Mouse (Mus musculus) adrenal gland, postnatal 36 days (tissue): ENCODE results near the gene Mrs2. TPM values are rescaled to one million over a fixed set of nuclear protein-coding genes. Genes with fewer than 3 reads are reported as not detected.

Experiments
- DNase-seq, 2 experiments: peaks; one replicate each; pipeline ENCODE4 v3.0.0; 2021; ENCODE audit warnings: mixed read lengths in 1 of 2
- long read RNA-seq, 2 experiments: library from polyadenylated mRNA; stranded (forward); transcript quantifications; one replicate each; pipeline ENCODE4 v2.0.0; 2021; ENCODE audit warnings: borderline sequencing depth in 2 of 2
- total RNA-seq, 2 experiments: library from RNA; stranded (reverse); gene quantifications; 2 replicates each; pipeline ENCODE4 v1.2.3; 2021

Gene Mrs2
- total RNA-seq: 10 to 100 TPM; 44.4 to 49.0 TPM
- long read RNA-seq, experiment 1, full-length matches to known transcripts: 22 of 33 reads
- long read RNA-seq, experiment 1, partial matches to known transcripts: 5 of 33 reads
- long read RNA-seq, experiment 1, other reads (novel, unspliced or antisense): 6 of 33 reads
- long read RNA-seq, experiment 2, full-length matches to known transcripts: 7 of 10 reads
- long read RNA-seq, experiment 2, partial matches to known transcripts: 1 of 10 reads
- long read RNA-seq, experiment 2, other reads (novel, unspliced or antisense): 2 of 10 reads

DNA sequence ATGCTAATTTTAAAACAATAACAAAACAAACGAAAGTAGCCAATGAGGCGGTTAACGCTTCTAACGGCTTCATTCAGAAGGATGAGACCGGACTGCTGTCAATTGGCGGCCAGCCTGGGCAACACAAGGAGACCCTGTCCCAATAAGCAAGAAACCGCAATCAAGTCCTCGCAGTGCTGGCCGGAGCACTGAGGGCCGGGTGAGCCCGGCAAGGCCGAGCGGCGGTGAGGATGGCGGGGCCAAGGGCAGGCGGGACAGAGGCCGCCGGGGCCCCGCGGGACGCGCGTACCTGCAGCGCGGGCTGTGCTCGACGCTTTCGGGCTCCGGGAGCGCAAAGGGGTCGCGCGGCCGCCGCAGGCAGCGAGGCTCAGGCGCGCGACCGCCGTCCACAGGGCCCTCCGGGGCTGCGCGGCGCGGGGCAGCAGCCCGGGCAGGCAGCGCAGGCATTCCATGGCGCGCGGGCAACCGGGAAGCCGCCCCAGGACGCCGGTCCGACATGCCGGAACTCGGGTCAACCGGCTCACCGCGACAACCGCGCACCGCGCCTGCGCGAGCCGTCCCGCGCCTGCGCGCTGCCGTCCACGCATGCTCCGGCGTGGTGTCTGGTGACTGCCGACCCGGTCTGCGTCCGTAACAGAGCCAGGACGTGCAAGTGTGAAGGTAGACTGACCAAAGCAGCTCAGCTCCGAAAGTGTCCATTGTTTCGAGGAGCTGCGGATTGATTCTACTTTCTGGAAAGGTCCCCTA lies at the start of gene Mrs2:
Mrs2 (minus strand) TSS at position 587 of the 747 bp plus-strand sequence.
- DNase-seq: peak; percentile 92 to 93

DNA sequence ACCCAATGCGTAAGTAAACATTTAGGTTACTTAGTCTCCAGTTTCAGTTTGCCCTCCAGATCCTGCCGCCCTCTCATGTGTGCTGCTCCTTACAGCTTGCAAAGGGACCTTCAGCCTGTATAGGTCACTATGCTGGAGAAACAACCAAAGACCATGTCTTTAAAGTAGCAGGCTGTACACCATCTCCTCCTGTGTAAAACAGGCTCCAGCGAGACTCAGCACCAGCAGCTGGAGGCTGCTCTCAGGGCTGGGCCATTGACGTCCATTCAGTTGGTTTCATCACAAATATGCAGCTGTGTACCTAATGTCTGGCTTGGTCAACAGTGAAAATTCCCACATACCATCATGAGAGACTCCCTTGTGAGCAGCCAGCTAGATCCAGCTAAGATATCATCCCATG lies 49.6 kb upstream of the Mrs2 start:
- DNase-seq: no peak

DNA sequence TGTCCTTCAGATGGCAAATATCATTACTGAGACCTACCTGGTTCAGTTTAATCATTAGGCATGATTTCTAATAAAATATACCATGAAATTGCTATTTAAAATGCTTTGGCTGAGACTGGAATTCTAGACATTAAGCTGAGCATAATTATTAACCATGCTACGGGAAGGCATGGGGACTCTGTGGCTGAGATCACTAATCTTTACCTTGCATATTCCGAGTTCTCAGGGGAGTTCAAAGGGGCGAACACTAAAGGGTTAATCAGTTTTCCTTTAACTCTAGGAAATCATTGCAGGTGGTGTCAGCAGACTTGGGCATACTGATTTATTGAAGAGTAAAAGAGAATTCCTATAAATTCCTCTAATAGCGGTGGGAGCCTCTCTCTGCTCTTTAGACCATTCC lies 47.0 kb upstream of the Mrs2 start:
- DNase-seq: no peak

DNA sequence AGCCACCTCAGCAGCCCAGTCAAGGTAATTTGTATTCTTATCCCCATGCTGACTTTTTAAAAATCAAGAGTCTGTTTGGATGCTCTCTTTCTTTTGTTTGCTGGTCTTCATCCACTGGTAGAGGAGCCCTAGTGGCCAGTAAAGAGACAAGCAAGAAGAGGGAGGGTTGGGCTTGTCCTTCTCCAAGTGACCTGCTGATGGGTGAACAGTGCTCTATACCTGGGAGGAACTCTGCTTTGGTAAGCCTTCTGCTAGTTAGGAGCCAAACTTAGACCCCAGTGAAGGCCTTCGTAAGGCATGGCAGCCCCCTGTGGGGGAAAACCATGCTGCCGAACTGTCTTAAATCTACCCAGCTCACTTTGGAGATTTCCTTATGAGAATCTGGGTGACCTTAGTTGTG lies 46.5 kb upstream of the Mrs2 start:
- no peak for DNase-seq

DNA sequence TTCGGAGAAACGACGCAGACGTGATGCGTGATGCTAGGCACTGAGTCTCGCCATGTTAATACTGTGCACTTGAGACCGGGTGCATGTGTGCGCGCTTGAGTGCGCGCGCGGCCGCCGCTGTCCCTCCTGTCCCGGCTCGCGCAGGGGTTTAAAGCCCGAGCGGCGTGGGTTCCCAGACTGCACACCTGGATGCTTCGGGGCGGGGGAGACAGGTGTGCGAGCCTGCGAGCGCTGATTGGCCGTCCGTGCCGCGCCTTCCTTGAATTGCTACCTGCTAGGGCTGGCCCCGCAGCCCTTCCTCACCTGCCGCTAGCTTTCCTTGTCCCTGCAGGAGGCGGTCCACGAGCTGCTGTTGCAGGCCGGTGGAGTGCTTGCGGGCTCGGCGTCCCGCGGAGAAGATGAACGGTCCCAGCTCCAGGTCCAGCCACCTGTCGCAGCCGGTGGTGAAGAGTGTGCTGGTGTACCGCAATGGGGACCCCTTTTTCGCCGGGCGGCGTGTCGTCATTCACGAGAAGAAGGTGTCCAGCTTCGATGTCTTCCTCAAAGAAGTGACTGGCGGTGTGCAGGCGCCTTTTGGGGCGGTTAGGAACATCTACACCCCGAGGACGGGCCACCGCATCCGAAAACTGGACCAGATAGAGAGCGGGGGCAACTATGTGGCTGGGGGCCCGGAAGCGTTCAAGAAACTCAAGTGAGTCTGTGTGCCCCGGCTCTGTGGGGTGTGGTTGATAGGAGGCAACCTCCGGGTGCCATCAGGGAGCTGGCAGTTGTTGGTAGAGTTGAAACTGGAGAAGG lies 35.9 kb upstream of the Mrs2 start, which contains the start of gene Dcdc2a:
Dcdc2a (plus strand) TSS at position 132 of the 795 bp plus-strand sequence.
- peak in 1 of 2 experiments; percentile 14 for DNase-seq

DNA sequence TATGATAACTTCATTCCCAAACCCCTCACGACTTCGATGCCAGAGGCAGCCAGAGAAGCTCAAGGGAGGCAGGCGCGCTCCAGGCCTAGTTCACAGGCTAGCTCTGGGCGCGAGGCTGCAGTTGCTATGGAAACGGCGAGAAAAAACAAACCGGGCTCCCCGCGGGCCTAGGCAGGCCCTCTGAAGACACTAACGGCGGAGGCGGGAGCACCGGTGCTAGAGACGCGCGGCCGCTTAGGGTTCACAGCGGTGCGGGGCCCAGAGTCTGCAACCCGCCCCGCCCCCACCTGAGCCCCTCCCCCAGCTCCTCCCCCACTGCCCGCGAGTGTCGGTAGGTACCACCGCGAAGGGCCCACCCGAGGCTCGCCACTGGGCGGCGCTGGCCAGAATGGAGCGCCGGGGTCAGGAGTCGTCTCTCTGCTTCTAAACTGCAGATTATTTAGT lies 35.0 kb upstream of the Mrs2 start:
- peak; percentile 74 to 78 for DNase-seq

DNA sequence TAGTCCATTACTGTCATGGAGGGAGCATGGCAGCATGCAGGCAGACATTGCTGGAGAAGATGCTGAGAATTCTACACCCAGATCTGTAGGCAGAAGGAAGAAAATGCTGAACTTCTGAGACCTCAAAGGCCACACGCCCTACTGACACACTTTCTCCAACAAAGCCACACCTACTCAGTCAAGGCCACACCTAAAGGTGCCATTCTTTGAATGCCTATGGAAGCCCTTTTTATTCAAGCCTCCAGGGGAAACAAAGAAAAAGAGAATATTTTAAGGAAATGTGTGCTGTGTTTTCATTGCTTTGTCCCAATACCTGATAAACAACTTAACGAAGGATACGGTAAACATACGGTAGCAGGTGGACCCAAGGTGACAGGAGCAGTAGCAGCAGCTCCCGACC lies 32.5 kb upstream of the Mrs2 start:
- no peak for DNase-seq

DNA sequence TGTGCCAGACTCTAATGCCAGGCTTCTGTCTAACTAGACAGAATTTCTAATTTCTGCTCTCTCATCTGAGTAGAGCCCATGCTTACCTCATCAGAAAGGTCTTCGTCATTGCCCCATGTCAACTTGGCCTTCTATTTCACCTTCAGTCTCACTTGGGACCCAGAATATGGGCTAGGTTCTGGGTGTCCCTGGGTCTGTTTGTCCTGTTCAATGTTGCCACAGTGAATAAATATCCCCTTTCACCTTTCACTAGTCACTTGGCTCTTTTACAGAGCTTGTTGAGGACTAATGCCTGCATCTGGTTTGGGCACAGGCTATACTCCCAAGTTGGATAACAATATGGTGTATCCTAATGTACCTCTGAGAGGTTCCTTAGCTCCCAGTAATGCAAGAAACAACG lies 19.3 kb upstream of the Mrs2 start:
- no peak for DNase-seq

DNA sequence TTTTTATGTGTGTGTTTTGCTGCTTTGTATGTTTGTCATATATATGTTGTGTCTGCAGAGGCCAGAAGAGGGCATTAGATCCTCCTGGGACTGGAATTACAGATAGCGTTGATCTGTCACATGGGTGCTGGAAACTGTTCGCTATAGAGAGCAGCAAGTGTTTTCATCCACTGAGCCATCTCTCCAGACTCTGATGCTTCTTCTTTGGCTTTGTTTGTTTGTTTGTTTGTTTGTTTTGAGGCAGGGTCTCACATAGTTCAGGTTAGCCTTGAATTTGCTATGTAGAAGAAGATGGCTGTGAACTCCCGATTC lies 6.9 kb upstream of the Mrs2 start:
- no peak for DNase-seq

DNA sequence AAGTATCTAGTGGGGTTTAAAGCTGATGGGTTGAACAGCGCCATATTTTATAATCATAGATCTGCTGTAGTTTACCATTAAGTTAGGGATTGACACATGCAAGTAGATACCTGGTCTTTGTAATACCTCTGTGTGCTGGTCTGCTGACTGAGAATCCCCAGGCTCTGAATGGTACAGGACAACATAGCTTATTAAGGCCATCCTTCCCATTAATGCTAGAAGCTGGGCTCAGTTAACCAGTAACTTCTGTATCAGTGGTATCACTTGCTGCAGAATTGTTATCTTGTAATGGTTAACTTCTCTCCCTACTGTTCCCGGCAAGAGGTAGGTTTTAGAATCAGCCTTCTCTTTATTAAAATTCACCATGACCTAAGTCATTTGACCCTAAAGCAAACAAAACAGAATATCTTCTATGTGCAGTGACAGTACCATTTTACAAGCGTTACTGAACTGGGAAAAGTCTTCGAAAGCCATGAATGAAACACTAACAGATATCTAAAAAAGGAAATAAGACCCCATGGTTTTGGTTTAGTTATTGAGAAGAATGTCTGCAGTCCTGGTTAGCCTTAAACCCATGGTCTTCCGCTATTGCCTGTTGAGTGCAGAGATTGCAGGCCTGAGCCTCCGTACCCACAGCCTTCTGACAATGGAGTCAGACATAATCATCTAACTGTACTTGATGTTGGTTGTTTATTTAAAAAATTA lies 6.4 kb upstream of the Mrs2 start:
- no peak for DNase-seq

DNA sequence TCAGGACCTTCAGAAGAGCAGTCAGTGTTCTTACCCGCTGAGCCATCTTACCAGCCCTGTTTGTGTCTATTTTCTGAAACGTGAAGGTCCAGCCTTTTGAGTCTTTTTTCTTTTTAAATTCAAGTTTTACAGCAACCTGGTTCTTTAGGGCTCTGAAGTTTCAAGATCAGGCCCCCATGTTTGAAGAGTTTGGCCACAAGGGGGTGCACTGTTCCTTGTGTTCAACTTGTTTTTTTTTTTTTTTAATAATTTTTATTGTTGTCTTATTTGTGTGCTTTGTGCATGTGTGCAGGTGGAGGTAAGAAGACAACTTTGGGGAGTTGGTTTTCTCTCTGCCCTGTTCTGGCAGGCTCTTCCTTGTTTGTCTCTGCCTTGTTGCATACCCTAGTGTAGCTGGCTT lies 4.5 kb upstream of the Mrs2 start:
- peak; percentile 39 to 63 for DNase-seq

DNA sequence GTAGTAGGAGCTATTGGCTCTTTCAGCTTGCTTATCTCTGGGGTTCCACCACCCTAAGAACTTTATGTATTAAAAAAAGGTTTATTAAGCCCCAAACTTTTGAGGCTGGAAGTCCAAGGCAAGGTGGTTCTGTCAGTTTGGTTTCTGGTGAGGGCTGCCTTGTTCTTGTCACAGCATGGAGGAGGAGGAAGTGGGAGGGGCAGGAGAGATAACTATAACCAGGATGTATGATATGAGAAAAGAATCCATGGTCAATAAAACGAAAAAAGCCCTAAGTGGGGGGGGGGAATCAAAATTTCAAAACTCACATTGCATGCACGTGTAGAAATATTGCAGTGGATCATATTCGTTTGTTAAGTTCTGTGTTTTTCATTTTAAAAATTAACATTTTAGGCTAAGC lies 3.0 kb upstream of the Mrs2 start:
- no peak for DNase-seq

DNA sequence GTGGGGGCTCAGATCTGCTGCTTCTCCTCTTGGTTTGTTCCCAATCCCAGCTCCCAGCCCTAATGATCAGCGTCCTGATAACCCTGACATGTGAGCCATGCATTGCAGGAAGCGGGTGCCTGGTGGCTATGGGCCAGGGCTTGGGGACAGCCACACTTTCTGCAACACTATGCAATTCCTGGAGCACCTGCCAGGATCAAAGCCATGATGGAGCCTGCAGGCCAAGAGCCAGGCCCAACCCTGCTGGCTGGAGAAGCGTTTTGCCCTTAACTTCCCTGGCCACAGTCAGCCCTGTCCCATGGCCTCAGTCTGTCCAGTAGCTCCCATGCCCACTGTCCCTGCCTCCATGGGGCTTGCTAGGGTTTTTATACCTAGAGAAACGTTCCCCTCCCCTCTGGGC lies 2.2 kb upstream of the Mrs2 start:
- DNase-seq: peak in 1 of 2 experiments; percentile 32

DNA sequence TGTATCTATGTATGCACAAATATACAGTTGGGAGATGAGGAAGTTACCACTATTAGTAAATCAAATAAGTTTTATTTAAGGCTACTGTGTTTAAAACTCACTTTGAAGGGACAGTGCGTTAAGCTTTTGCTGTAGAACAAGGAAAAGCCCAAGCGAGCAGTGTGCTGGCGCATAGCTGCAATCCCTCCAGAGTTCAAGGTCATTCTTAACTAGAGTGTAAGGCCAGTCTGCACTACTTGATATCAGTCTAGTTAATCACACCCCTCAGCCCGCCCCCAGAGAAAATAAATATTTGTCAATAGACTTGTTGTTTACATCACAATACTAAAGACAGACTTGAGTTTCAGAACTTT lies 337 bp upstream of the Mrs2 start:
- DNase-seq: peak; percentile 15 to 18

DNA sequence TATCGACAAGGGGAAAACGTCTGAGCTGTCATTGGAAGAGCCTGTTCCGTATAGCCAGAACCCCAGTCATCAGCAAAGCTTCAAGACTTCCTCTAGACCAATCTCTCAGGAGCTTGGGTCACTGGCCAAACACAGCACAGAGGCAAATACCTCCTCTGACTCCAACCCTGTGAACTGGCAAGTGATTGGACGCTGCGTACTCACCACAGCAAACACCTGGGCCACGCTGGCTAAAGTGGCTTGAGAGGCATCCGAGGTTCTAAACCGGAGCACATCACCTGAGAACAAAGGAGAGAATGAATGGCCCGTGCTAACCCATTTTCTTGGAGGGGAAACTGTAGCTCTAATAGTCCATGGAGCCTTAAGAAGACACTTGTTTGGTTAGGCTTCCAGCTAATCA lies 1.9 kb downstream of the Mrs2 start:
- DNase-seq: no peak

DNA sequence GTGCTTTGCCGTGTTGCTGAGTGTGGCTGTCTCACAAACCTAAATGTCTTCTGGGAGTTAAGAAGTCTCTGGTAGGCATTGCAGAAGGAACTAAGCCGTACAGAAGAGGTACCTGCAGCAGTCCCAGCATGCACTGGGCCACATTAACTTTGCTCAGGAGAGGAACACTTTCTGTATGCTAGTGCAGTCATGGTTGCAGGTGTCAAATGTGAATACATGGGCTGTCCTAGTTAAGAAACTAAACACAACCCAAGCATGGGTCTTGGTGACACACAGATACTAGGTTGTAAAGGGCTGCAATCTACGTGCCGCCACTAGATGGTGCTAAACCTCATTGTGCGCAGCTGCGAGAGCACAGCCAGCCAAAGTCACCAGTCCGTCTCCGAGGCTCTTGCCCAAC lies 13.1 kb downstream of the Mrs2 start:
- peak; percentile 59 to 65 for DNase-seq

DNA sequence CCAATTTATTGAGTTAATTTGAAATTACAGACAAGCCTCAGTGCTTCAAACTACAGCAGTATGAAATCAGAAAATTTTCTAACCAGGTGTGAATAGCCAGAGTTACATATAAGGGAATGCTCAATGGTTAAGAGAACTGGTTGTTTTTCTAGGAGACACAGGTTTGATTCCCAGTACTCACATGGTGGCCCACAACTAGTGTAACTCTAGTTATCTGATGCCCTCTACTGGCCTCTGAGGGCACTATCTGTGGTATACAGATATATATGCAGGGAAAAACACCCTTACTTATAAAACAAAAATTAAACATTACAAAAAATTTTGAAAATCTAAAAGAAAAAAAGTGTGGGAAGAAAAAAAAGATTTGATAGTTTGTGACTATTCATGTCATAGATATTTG lies 17.2 kb downstream of the Mrs2 start:
- DNase-seq: no peak

DNA sequence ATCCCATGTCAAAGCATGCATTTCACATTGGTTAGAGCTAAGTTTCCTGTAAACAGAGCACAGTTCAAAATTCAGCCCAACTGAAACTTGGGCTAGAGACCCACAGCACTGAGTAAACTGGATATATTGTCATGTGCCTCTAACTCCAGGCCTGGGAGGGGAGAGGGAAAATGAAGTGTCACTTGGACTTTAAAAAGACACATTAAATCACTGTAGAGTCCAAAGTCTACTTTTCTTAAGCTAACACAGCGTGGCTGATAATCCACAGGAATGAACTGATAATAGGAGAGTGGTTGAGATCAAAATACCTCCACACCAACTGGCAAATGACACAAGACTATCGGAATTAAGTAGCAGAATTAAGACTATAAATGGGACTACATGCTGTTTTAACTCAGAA lies 20.6 kb downstream of the Mrs2 start:
- DNase-seq: no peak

DNA sequence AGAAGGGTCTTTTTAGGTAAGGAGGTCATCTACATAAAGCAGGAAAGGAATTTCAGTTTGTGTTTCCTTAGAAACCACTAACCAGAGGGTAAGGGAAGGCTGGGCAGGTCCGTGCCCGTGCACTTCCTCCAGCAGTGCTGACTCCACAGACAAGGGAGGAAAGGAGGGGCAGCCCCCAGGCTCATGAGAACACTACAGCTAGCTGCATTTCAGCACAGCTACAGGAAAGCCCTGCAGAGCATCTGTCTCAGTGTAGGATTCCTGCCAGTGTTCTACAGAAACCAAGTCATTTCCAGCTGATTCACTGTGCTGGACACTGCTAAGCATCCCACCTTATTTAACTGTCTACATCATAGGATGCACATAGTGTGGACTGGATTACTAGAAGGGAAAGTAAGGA lies 27.0 kb downstream of the Mrs2 start:
- no peak for DNase-seq

DNA sequence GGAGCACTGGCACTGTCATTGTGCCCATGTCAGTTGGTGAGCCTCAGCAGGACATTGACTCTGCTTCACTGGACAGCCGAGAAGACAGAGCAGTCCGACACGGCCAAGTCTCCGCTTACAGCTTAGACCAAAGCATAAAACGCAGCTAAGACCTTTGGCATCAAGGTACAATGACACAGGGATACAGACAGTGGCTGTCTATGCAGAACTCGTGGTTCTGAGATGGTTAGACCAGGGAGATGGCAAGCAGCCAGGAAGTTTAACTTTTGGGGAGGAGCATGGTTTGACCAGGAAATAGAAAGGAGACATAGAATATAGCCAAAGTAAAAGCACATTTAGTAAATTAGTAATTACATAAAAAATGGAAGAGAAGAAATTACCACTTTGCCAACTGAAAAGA lies 31.2 kb downstream of the Mrs2 start:
- peak in 1 of 2 experiments; percentile 8 for DNase-seq

DNA sequence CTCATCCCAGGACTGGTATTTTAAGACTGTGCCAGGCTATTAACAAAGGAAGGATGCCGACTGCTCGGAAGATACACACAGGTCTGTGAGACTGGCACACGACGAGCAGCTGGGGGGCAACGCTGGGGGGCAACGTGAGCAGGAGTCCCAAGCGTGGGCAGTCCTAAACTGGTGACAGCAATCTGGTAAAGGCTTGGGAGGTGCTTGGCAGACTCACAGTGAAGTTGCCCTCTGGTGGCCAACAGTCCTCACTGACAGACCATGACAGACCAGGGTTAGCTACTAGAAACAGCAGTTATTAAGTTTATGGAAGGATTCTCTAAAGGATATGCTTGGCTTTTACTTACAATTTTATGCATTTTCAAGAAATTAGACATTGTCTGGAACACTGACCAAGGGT lies 31.8 kb downstream of the Mrs2 start:
- peak; percentile 63 to 83 for DNase-seq

DNA sequence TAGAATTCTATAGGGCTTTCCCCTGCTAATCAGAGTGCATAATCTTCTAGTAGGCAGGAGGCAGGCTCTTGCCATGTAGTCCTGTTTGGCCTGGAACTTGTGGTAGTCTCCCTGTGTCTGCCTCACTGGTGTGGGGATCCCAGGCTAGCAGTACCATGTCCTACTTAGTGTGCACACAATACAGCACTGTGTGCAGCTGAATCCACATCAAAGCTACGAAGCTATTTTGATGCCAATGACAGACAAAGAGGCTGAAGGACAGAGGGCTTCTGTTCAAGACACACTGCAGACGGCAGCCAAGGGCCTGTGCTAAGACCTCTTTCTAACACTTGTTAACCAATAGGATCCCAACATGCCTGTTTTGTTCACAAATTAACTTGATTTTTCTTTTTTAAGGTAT lies 34.7 kb downstream of the Mrs2 start:
- no peak for DNase-seq

DNA sequence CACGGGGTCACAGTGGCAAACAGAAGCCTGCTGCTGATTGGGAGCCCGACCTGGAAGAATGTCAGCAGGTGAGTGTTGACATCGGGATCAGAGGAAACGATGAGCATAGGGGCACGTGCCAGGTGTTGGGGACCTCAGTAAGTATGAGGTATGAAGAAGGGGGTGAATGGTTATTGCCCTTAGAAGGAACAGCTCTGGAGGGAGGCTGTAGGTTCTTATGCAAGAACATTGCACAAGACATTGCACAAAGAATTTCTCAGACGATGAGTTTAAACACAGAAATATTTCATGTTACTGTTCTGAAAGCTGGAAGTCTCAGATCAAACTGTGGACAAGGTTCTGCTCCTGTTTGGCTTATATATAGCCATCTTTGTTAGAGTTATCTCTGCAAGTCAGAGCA lies 39.1 kb downstream of the Mrs2 start:
- no peak for DNase-seq
